Mouse (Mus musculus): ENCODE data around the gene Nat10. TPM values are rescaled to one million over a fixed set of nuclear protein-coding genes. Genes with fewer than 3 reads are reported as not detected.

Gene Nat10
- polyA plus RNA-seq, 1 experiment: 45.3 TPM

GRCm38 (mm10) chr2:103685581-103685980, 75.5 kb downstream of the Nat10 start:
- TF ChIP-seq GATA1 (IDR thresholded peaks at IDR 0.05; ENCODE audit: low read length): no peak

GRCm38 (mm10) chr2:103684926-103685577, 76.0 kb downstream of the Nat10 start:
- TF ChIP-seq GATA1 (IDR thresholded peaks at IDR 0.05; ENCODE audit: low read length): no peak

GRCm38 (mm10) chr2:103684431-103684830, 76.6 kb downstream of the Nat10 start:
- no peak for TF ChIP-seq GATA1 (IDR thresholded peaks at IDR 0.05; ENCODE audit: low read length)

- no peak for TF ChIP-seq GATA1 (IDR thresholded peaks at IDR 0.05; ENCODE audit: low read length)
These were observed 78.1 kb downstream of the Nat10 start for GRCm38 (mm10) chr2:103682927-103683442.

DNA sequence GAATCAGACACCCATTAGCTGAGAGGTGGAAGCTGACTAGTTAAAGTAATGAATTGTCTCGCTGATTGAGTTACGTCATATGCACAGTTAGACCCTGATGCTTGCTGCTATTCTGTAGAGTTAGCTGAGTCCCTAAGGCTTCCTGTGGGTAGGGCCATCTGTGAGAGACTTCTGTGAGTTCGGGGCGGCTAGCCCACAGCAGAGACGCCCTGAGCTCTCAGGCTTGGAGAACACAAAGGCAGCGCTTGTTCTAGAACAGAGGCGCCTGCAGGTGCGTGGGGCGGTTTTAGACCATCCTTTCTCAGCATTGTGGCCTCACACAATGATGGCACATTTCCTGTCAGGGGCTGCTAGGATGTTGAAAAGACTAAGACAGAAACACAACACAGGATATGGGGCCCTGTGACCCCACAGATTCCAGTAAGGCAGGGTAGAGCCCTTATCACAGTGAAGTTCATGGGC, 78.8 kb downstream of the Nat10 start:
- no peak for TF ChIP-seq GATA1 (IDR thresholded peaks at IDR 0.05; ENCODE audit: low read length)

- TF ChIP-seq GATA1 (IDR thresholded peaks at IDR 0.05; ENCODE audit: low read length): no peak
These were observed 79.9 kb downstream of the Nat10 start for GRCm38 (mm10) chr2:103681149-103681548.

- TF ChIP-seq GATA1 (IDR thresholded peaks at IDR 0.05; ENCODE audit: low read length): no peak
These were observed 80.5 kb downstream of the Nat10 start for GRCm38 (mm10) chr2:103680364-103681110.

DNA sequence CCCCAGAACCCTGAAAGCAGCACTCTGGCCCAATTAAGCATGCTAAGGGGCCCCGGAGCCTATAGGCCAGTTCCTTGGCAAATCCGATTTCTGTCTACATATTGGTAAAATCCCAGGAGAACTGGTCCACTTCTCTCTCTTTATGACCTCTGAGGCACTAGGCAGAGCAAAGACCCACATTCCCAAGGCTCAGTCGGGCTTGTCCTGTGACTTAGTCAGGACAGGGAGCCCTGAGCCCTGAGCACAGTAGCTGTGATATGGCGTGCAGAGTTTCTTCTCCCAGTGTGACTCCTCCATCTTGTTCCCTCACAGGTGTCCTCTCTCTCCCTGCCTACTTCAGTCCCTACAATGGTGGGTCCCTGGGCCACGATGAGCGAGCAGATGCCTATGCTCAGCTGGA, 82.6 kb downstream of the Nat10 start:
- TF ChIP-seq GATA1 (IDR thresholded peaks at IDR 0.05; ENCODE audit: low read length): no peak

GRCm38 (mm10) chr2:103677614-103678369, 83.3 kb downstream of the Nat10 start:
- no peak for TF ChIP-seq GATA1 (IDR thresholded peaks at IDR 0.05; ENCODE audit: low read length)

- TF ChIP-seq GATA1 (IDR thresholded peaks at IDR 0.05; ENCODE audit: low read length): no peak
These were observed 84.3 kb downstream of the Nat10 start for GRCm38 (mm10) chr2:103676808-103677207.

DNA sequence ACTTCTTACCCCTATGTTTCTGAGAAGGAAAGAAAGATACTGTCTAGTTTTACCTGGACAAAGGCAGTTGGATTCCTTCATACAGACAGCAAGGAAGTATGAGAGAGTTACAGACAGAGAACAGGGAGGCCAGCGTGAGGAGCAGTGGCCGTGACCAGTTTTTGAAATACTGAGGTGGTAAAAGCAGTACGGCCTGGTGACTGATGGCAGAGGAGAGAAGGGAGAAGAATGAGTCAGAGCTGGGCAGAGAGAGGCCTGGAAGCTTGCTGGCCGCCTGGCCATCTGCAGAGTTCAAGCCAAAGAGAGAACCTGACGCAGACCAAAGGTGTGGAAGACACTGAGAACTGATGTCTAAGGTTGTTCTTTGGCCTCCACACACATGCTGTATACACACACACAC, 85.7 kb downstream of the Nat10 start:
- no peak for TF ChIP-seq GATA1 (IDR thresholded peaks at IDR 0.05; ENCODE audit: low read length)

GRCm38 (mm10) chr2:103673609-103674008, 87.5 kb downstream of the Nat10 start:
- no peak for TF ChIP-seq GATA1 (IDR thresholded peaks at IDR 0.05; ENCODE audit: low read length)

- TF ChIP-seq GATA1 (IDR thresholded peaks at IDR 0.05; ENCODE audit: low read length): no peak
These were observed 88.4 kb downstream of the Nat10 start for GRCm38 (mm10) chr2:103672573-103673119.

Other genes starting within 250 kb of the Nat10 start
- not detected in 2 replicates for gene Abtb2, start 195.0 kb downstream of the Nat10 start, polyA plus RNA-seq (2012)
- gene Caprin1, start 36.4 kb upstream of the Nat10 start, polyA plus RNA-seq (2012): 223 and 302 TPM in 2 replicates
- 582 and 771 TPM in 2 replicates for gene Lmo2, start 196.7 kb upstream of the Nat10 start, polyA plus RNA-seq (2012)